Mouse (Mus musculus) cerebral cortex, adult 2 months (tissue): ENCODE measurements around the gene Tatdn3.

ENCODE experiments used
- WGBS: fragments of 180-500 bp; shearing (Covaris S2); methylation state at CpG from one replicate; pipeline ENCODE4 v1.1.7; 2018; 5-methylcytosine and 5-hydroxymethylcytosine counted together

The Tatdn3 gene

DNA sequence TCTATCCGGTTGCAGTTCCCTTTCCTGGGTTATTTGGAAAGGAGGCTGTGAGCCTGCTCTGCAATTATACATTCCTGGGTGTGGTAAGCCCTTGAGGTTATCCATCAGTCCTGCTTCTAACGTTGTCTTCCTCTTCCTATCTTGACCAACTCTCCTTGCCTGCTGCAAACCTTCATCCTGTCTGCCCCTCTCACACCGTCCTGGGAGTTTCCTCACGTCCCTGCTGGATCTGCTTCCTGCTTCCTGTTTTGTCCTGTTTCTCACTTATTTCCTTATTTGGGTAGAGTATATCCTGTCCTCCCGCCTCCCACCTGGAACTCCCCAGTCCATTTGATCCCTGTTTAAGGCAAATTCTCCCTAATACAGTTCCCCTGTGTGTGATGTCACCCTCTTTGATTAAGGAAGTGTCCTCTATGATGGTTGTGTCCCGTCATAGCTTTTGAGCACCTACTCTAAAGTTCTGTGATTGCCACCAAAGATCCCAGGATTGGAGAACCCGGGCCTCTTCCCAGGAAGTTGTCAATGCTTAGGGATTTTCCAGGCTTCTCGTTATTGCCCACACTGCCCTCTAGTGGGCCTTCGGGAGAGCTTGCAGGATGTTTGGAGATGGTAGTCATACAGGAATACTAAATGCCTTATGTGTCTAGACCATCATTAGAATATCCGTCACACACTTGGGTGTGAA lies 12.6 kb upstream of the Tatdn3 start:
- 47% methylated on average over 10 of the region's 10 CpGs for WGBS

DNA sequence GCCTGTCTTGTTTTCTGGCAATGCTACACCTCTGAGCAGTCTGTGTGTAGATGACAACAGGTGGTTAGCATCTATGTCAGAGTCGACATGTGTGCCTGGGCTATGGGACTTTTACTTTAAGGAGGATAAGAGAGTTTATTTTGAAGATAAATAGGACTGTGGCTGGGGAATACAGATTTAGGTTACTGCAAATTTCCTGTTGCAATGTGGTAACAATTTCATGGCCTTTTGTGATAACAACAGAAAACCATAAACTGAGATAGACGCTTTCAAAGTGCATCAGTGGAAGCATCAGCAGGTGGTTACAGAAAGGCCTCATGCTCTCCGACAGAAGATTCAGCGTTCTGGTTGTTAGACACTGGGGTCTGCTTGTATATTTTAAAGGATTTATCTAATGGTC lies 10.8 kb upstream of the Tatdn3 start:
- 90% methylated on average over 4 of the region's 4 CpGs for WGBS

DNA sequence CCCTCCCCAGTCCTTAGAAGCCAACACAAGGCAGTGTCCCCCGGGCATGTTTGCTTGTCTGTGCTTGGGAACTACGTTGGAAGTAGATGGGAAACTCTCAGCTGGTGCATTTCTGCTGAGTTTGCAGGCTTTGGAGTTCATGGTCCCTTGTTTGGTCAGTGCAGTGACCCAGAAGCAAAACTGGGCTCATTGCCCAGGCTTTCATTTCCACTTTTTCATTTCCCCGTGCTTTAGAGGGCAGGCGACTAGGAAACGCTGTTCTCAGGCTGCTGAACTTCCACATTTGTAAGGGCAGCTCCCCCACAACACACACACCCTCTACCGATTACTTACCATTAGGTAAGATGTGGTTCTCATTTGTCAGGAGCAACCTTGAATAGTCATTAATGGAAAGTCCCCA lies 10.3 kb upstream of the Tatdn3 start:
- WGBS: 62% methylated on average over 6 of the region's 6 CpGs

DNA sequence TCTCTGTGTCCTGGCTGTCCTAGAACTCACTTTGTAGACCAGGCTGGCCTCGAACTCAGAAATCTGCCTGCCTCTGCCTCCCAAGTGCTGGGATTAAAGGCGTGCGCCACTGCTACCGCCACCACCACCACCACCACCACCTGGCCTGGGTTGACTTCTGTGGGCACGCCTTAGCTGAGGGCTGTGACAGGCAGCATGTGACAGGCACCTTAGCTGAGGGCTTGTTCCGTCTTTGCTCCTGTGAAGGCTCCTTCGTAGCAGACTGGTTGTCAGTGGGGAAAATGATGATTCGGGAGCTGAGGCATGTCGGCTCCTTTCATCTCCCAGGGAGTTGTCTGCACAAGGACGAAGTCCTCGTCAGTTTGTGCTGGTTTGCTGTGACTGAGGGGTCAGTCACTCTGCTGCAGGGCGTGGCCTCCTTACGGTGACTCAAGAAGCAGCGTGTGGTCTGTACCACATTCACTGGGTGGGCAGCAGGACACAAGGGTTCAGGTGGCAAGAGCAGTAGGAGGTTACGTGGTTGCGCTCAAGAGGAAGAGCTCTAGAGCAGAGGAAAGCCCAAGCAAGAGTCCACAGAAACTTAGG lies 9.7 kb upstream of the Tatdn3 start:
- WGBS: 87% methylated on average over 16 of the region's 16 CpGs

DNA sequence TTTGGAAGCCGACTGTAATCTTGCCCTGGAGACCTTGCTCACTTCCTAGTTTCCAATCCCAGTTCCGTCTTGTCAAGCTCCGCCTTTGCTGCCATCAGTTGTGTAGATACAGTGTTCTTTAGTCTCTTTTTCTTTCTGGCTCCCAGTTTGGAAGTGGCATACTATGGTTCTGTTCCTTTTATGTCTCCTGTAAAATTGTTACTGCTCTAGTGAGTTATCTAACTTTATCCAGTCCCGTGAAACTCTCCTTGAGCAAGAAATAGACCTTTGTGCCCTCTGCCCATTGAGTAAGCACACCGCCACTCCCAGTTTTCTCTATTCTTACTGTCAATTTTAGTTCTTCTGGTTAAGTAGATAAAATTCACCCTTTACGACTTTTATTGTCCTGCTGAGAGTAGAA lies 8.9 kb upstream of the Tatdn3 start:
- 90% methylated on average over 6 of the region's 6 CpGs for WGBS

GRCm38 (mm10) chr1:191070259-191070658 lies 7.5 kb upstream of the Tatdn3 start:
- 87% methylated on average over 4 of the region's 4 CpGs for WGBS

DNA sequence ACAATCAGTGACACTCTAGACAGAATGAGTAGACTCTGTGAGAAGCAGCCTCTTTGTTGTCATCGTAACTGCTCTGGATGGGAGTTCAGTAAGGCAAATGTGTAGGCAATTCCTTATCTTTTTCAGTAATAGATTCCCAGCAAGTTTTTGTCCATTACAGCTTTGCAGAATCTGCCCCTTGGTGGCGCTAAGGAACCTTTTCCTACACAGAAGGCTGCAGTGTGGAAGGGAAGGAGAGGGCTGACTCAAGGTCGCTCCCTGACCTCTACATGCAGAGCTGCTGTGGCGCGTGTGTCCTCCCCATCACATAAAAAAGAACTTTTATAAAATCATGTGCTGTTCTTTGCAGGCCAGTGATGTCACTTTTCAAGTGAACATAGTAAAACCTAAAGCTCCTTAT lies 5.6 kb upstream of the Tatdn3 start:
- 77% methylated on average over 5 of the region's 5 CpGs for WGBS

DNA sequence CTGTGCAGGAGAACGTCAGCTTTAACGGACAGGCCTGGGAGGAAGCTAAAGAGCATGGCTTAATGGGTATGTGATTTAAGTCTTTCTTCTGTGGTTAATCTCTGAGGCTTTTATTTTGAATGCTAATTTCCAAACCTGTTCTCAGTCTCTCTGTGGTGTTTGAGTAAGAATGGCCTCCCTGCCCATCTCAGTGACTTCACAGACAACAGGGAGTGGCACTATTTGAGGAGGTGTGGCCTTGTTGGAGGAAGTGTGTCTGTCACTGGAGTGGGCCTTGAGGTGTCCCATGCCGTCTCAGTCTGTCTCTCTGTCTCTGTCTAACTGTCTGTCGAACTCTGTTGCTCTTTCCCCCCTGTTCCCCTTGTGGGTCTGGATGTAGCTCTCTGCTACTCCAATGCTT lies 2.5 kb upstream of the Tatdn3 start:
- WGBS: 84% methylated on average over 4 of the region's 4 CpGs

DNA sequence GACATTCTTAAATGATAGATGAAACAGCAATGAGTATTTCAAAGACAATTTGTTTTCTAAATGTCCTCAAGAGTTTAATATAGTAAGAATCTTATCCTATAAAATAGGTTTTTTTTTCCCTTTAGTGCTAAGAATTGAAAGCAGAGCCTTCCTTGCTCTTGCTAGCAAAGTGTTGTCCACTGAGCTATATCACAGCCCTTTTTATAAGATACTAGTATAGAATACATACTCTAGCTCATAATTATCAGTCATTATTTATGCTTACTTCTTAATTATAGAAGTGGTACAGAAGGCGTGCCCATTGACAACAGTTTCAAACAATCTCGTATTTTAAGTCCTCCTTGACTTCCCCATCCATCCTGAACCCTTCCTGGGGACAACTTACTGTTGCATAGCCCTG lies 1.8 kb upstream of the Tatdn3 start:
- WGBS: 90% methylated on average over 2 of the region's 2 CpGs

GRCm38 (mm10) chr1:191063700-191064099 lies 968 bp upstream of the Tatdn3 start:
- WGBS: 49% methylated on average over 9 of the region's 9 CpGs

- WGBS: 2% methylated on average over 15 of the region's 15 CpGs
These were observed 421 bp downstream of the Tatdn3 start for GRCm38 (mm10) chr1:191062241-191062780.

DNA sequence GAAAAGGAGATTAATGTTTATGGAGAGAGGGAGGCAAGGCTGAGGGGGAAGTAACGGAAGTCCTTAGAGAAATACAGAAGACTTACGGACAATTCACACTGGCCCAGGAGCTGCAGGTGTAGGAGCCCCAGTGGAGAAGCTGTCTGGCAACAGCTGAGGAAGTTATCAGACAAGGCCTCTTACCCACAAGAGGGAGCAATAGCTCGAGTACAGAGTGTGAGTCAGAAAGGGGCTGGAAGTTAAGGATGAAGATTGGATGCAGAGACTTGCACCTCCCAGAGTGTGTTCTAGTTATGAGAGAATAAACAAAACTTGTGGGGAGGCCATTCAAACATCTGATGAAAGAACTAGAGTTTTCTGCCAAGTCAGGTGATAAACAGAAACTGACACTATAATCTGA lies 5.3 kb downstream of the Tatdn3 start:
- WGBS: 73% methylated on average over 3 of the region's 3 CpGs

- WGBS: 81% methylated on average over 2 of the region's 2 CpGs
These were observed 7.2 kb downstream of the Tatdn3 start for GRCm38 (mm10) chr1:191055533-191055873.

DNA sequence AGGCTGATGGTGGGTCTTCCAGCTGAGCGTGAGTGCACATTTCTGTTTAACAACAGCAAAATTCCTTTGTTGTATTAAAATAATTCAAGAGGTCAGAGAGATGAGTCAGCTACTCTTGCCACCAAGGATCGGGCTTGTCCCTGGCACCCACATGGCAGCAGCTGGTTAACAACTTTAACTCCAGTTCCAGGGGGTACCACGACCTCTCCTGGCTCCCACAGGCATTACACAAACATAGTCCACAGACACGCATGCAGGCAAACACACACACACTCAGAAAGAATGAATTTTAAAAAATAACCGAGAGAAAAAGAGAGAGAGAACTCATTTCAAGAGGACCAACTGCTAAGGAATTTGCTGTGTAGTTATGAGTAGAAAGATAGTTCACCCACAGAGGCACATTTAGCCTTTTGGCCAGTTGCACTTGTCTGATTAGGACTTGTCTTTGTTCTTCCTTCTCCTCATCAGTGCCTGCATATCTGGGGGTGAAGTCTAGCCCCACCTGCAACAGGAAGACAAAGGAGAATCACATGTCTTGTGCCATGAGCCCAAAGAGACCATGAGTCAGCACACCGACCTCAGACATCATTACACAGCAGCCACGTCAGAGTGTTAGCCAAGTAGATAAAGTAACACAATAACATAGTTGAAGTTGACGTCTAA lies 7.7 kb downstream of the Tatdn3 start:
- WGBS: 79% methylated on average over 8 of the region's 8 CpGs

- 96% methylated on average over 3 of the region's 3 CpGs for WGBS
These were observed 9.2 kb downstream of the Tatdn3 start for GRCm38 (mm10) chr1:191053555-191053954.

GRCm38 (mm10) chr1:191046231-191046824 lies 16.4 kb downstream of the Tatdn3 start:
- 79% methylated on average over 7 of the region's 7 CpGs for WGBS

DNA sequence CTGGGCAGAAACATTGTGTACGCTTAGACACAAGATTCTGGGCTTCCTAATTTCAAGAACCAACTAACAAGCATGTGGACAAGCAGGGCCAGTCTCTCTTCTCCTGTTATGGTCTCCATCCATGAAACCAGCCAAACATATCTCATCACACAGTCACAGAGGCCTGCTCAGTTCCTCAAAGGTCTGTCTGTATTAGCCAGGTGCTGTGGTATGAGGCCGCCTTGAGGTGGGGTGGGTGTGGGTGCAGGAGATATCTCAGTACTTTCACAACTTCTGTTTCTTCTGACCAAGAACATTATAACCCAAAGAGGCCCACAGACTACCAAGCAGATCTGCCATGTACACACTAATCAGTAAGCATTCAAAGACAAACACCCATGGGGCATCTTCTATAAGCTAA lies 17.5 kb downstream of the Tatdn3 start:
- 97% methylated on average over 2 of the region's 2 CpGs for WGBS

- 87% methylated on average over 3 of the region's 3 CpGs for WGBS
These were observed 20.0 kb downstream of the Tatdn3 start for GRCm38 (mm10) chr1:191042688-191043087.

- 84% methylated on average over 5 of the region's 5 CpGs for WGBS
These were observed 20.6 kb downstream of the Tatdn3 start for GRCm38 (mm10) chr1:191042106-191042505.

- WGBS: 92% methylated on average over 4 of the region's 4 CpGs
These were observed 24.7 kb downstream of the Tatdn3 start for GRCm38 (mm10) chr1:191037999-191038398.

GRCm38 (mm10) chr1:191036554-191037334 lies 26.0 kb downstream of the Tatdn3 start, which contains the start of gene Spata45:
Gene Spata45 (plus strand): TSS chr1:191036639.
- 79% methylated on average over 6 of the region's 6 CpGs for WGBS

DNA sequence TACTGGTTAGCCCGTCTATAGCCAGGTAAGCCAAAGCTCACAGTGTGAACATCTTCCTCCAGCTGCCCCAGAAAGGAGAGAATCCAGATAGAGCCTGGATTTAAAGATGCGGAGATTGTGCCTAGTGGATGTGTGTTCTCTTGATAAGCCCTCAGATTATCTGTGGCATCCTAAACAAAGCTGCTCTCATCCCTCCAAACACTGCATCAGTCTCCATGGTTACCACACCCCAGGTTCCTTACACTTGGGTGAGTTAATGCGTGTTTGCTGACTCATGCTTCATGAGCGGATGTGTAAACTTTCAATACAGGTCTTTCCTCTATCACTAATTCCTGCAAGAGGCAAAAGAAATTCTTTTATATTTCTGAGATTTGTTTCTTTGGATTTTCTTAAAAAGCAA lies 27.1 kb downstream of the Tatdn3 start:
- WGBS: 41% methylated on average over 4 of the region's 4 CpGs
